In the genomic region with DNA sequence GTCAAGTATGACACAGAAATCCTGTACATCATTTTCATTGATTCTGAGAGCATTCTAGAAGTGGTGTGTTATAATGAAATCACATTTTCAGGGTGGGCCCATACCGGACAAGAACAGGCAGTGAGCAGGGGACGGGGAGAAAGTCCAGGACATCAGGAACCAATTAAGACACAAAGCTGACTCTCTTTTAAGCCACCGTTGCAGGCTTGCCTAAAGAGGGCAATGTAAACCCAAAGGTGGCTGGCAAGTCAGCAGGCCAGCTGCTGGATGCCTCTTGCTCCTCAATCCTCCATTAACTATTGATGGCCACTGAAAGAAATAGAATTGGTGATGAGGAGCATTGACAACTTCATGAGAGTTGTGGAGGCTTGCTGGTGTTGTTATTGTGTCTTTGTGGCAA, we compare ENCODE assay signal across 16 mouse cellular contexts.
DNase-seq lines count a peak whose midpoint lies in the region; ATAC-seq and TF ChIP-seq lines count a peak whose summit lies in the region.
"Had no signal": no experiment of that assay in that cellular context is flagged by ENCODE, and none has a peak within 500 bp of the region (broad histone marks: within the 10 kb centered on the region; RNA-seq: fewer than 3 reads in every experiment).

No protein-coding gene starts in this region.

- no peak overlapping the region for H3K27ac ChIP-seq in hindbrain, postnatal 0 days
- H3K27ac ChIP-seq in hindbrain, embryonic 12.5 days, result no peak overlapping the region
- H3K27ac ChIP-seq in neural tube, embryonic 11.5 days (ENCODE audit: low read depth, low read length), result no peak overlapping the region
- H3K27ac ChIP-seq: embryonic facial prominence, embryonic 12.5 days; forebrain, embryonic 12.5 days; hindbrain, embryonic 15.5 days; liver, embryonic 13.5 days had no signal

- H3K4me3 ChIP-seq in hindbrain, postnatal 0 days (ENCODE audit: low read length), result no peak overlapping the region
- H3K4me3 ChIP-seq in hindbrain, embryonic 12.5 days, result no peak overlapping the region
- H3K4me3 ChIP-seq in neural tube, embryonic 11.5 days (ENCODE audit: low read depth, low read length), result no peak overlapping the region
- H3K4me3 ChIP-seq: embryonic facial prominence, embryonic 12.5 days; forebrain, embryonic 12.5 days; heart, embryonic 12.5 days; hindbrain, embryonic 15.5 days; liver, embryonic 13.5 days had no signal

- no peaks in the 10 kb centered on the region for H3K27me3 ChIP-seq in hindbrain, postnatal 0 days (ENCODE audit: insufficient read depth, low read length)
- H3K27me3 ChIP-seq in hindbrain, embryonic 12.5 days, result no peaks in the 10 kb centered on the region; the same call in 1 of the 2 replicates
- H3K27me3 ChIP-seq in neural tube, embryonic 11.5 days (ENCODE audit: control insufficient read depth, insufficient read depth, low read length), result no peaks in the 10 kb centered on the region
- H3K27me3 ChIP-seq: embryonic facial prominence, embryonic 12.5 days; forebrain, embryonic 12.5 days; heart, embryonic 12.5 days; hindbrain, embryonic 15.5 days had no signal

- H3K4me2 ChIP-seq in hindbrain, postnatal 0 days (ENCODE audit: low read depth, low read length), result no peak overlapping the region
- H3K4me2 ChIP-seq in hindbrain, embryonic 12.5 days (replicated peaks), result no peak overlapping the region
- no peak overlapping the region for H3K4me2 ChIP-seq in neural tube, embryonic 11.5 days (ENCODE audit: low read depth)
- H3K4me2 ChIP-seq: embryonic facial prominence, embryonic 12.5 days; forebrain, embryonic 12.5 days; heart, embryonic 12.5 days; hindbrain, embryonic 15.5 days; liver, embryonic 13.5 days had no signal

- no peaks in the 10 kb centered on the region for H3K36me3 ChIP-seq in hindbrain, postnatal 0 days (ENCODE audit: insufficient read depth, low read length)
- H3K36me3 ChIP-seq in hindbrain, embryonic 12.5 days, result no peaks in the 10 kb centered on the region
- H3K36me3 ChIP-seq in neural tube, embryonic 11.5 days (ENCODE audit: control insufficient read depth, insufficient read depth, low read length), result no peaks in the 10 kb centered on the region
- H3K36me3 ChIP-seq: embryonic facial prominence, embryonic 12.5 days; forebrain, embryonic 12.5 days; heart, embryonic 12.5 days; hindbrain, embryonic 15.5 days; liver, embryonic 13.5 days had no signal

- WGBS in hindbrain, postnatal 0 days, result 38% methylated on average over 3 of the region's 3 CpGs
- WGBS in hindbrain, embryonic 12.5 days, result 32% methylated on average over 3 of the region's 3 CpGs
- 23% methylated on average over 3 of the region's 3 CpGs for WGBS in neural tube, embryonic 11.5 days

- no peak overlapping the region for H3K9ac ChIP-seq in hindbrain, postnatal 0 days (replicated peaks; ENCODE audit: low read length)
- no peak overlapping the region for H3K9ac ChIP-seq in hindbrain, embryonic 12.5 days
- H3K9ac ChIP-seq in neural tube, embryonic 11.5 days (ENCODE audit: low read length), result no peak overlapping the region
- H3K9ac ChIP-seq: embryonic facial prominence, embryonic 12.5 days; forebrain, embryonic 12.5 days; heart, embryonic 12.5 days; hindbrain, embryonic 15.5 days; liver, embryonic 13.5 days had no signal

- DNase-seq in hindbrain, postnatal 0 days (ENCODE audit: low spot score), result no peak
- DNase-seq in neural tube, embryonic 11.5 days (ENCODE audit: low spot score), result peak; percentile 26
- DNase-seq in neural tube, embryonic 10.5 days (ENCODE audit: extremely low spot score, low spot score), result no peak
- DNase-seq in embryo, embryonic 9.5 days (ENCODE audit: extremely low spot score), result peak; percentile 37
- no peak for DNase-seq in right cerebral cortex, adult 18-20 months
- DNase-seq: cerebellum, adult 11-12 months; kidney, adult 9 months; liver, embryonic 13.5 days; lung, postnatal 4 days; right cerebral cortex, postnatal 4 days had no signal

- ATAC-seq in hindbrain, postnatal 0 days, result no peak
- no peak for ATAC-seq in hindbrain, embryonic 12.5 days (ENCODE audit: low FRiP score)
- ATAC-seq in neural tube, embryonic 11.5 days (ENCODE audit: insufficient read depth, low FRiP score, low TSS enrichment), result no peak
- no peak for ATAC-seq in granulocyte monocyte progenitor cell, adult 5-6 weeks (replicated peaks; ENCODE audit: poor library complexity, severe bottlenecking)

- H3K4me1 ChIP-seq in hindbrain, postnatal 0 days (ENCODE audit: insufficient read depth, low read length), result no peaks in the 10 kb centered on the region
- H3K4me1 ChIP-seq in hindbrain, embryonic 12.5 days, result peaks cover 6% of the 10 kb centered on the region; the same call in 1 of the 2 replicates
- no peaks in the 10 kb centered on the region for H3K4me1 ChIP-seq in neural tube, embryonic 11.5 days (ENCODE audit: control insufficient read depth, insufficient read depth, low read length)
- H3K4me1 ChIP-seq: liver, embryonic 13.5 days had no signal

- no peaks in the 10 kb centered on the region for H3K9me3 ChIP-seq in hindbrain, postnatal 0 days (ENCODE audit: low read length)
- H3K9me3 ChIP-seq in hindbrain, embryonic 12.5 days (replicated peaks), result no peaks in the 10 kb centered on the region
- no peaks in the 10 kb centered on the region for H3K9me3 ChIP-seq in neural tube, embryonic 11.5 days (ENCODE audit: control insufficient read depth, low read length)
- H3K9me3 ChIP-seq: embryonic facial prominence, embryonic 12.5 days; forebrain, embryonic 12.5 days; heart, embryonic 12.5 days; hindbrain, embryonic 15.5 days; liver, embryonic 13.5 days had no signal

- peak; percentile 44 for TF ChIP-seq CTCF in hindbrain, postnatal 0 days (IDR thresholded peaks at IDR 0.05; ENCODE audit: low read depth)

Comparison
In these comparisons a context has a peak if more than half of its experiments do, and no peak if none do; other contexts are left out.
1. DNase-seq: peak in neural tube, embryonic 11.5 days (single experiment) and embryo, embryonic 9.5 days (single experiment); none in hindbrain, postnatal 0 days (single experiment), neural tube, embryonic 10.5 days (single experiment) and right cerebral cortex, adult 18-20 months (single experiment).